Mouse (Mus musculus) stomach, postnatal 0 days (tissue): ENCODE measurements at regions not wholly inside any gene's neighbourhood (a gene's known extent, or its start where the extent isn't known, plus 50 kb on each side); places are given as distances from the start of the nearest gene placed in this dataset.

Experiments used
- CTCF ChIP-seq: IDR thresholded peaks from 2 replicates; pipeline ENCODE4 v1.5.1; 2016; ENCODE audit warnings: antibody characterized with exemption, low read depth, mild to moderate bottlenecking, moderate library complexity
- EP300 ChIP-seq: optimal IDR thresholded peaks from 2 replicates; pipeline ENCODE3; 2016; ENCODE audit warnings: antibody characterized with exemption

DNA sequence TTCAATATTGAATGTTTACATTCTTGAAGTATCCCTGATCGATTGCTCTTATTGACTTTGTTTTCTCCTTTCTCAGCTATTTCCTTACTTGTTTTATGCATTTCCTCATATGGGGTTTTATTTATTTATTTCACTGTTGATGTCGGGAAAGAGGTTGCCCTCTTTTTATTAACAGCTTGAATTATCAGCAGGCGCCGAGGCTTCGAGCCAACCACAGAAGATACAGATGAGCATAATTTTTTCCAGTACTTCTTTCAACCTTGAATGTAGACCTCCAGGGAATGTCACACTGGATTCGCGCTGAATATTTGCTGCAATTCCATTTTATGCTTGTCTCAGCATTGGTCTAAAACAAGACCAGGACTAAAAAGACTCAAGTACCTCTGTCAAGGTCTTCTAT lies 183.4 kb upstream of the Cntn6 start:
- TF ChIP-seq CTCF, result no peak
- TF ChIP-seq EP300, result no peak
